In genomic region chr6:117879408-117880115, GRCm38 (mm10) we compare ENCODE assay signal across 8 mouse cellular contexts. TPM values are rescaled to one million over a fixed set of nuclear protein-coding genes. Genes with fewer than 3 reads are reported as not detected.
DNase-seq lines count a peak whose midpoint lies in the region; ATAC-seq lines count a peak whose summit lies in the region.

No protein-coding gene starts in this region.

- H3K4me1 ChIP-seq in hindbrain, embryonic 16.5 days (ENCODE audit: control insufficient read depth, insufficient read depth, low read depth, low read length): peaks cover 8% of the 10 kb centered on the region

- H3K79me2 ChIP-seq in macrophage (ENCODE audit: inconsistent target): no peaks in the 10 kb centered on the region

- H3K9me3 ChIP-seq in hindbrain, embryonic 16.5 days (ENCODE audit: control insufficient read depth, low read length): no peaks in the 10 kb centered on the region

- peak overlapping the region; percentile 61 for H3K9ac ChIP-seq in hindbrain, embryonic 16.5 days (ENCODE audit: low read depth, low read length)

- DNase-seq in WW6 (ENCODE audit: low read depth, low spot score): peak; percentile 99
- DNase-seq in cerebellum, postnatal 4 days (ENCODE audit: low spot score in 2 of 2): peak; percentile 99 to 100
- peak; percentile 99 for DNase-seq in gastrocnemius, adult 18-20 months (ENCODE audit: low spot score)
- DNase-seq in left cerebral cortex, adult 18-20 months (ENCODE audit: low spot score in 2 of 2): peak; percentile 99 to 100
- DNase-seq in right cerebral cortex, adult 18-20 months: peak; percentile 99
- DNase-seq in urinary bladder, postnatal 10 days (ENCODE audit: low spot score): peak; percentile 96

- peak overlapping the region; percentile 56 for H3K4me3 ChIP-seq in hindbrain, embryonic 16.5 days (ENCODE audit: low read length)
- H3K4me3 ChIP-seq in macrophage (ENCODE audit: inconsistent target): peak overlapping the region; percentile 60

- H3K36me3 ChIP-seq in hindbrain, embryonic 16.5 days (ENCODE audit: control insufficient read depth, insufficient read depth, low read length): no peaks in the 10 kb centered on the region
- no peaks in the 10 kb centered on the region for H3K36me3 ChIP-seq in macrophage (ENCODE audit: inconsistent target)

- peak overlapping the region; percentile 85 for H3K4me2 ChIP-seq in hindbrain, embryonic 16.5 days (ENCODE audit: low read length)

- peak overlapping the region; percentile 95 for H3K27ac ChIP-seq in hindbrain, embryonic 16.5 days (ENCODE audit: low read depth, low read length)
- H3K27ac ChIP-seq in macrophage: peak overlapping the region; percentile 93

- no peaks in the 10 kb centered on the region for H3K27me3 ChIP-seq in hindbrain, embryonic 16.5 days (replicated peaks; ENCODE audit: control insufficient read depth, insufficient read depth, low read length)

- WGBS in hindbrain, embryonic 16.5 days: under 1% methylated on average over 67 of the region's 67 CpGs
- 1% methylated on average over 65 of the region's 67 CpGs for WGBS in macrophage (ENCODE audit: missing documents)

- peak; percentile 96 for ATAC-seq in hindbrain, embryonic 16.5 days

RNA-seq across cellular contexts. Expression of gene Zfp239, which starts 17.7 kb away (rescaled TPM):
- total RNA-seq in gastrocnemius, adult 18-20 months (2021): 1 to 10 TPM; 1.2 to 1.4 TPM
- polyA plus RNA-seq in hindbrain, embryonic 16.5 days (2015; fragmentation: Nextera tagmentation; extraction: Ambion mirVana): 17.2 and 18.3 TPM in 2 replicates
- 10 to 100 TPM; 44.7 to 49.1 TPM for total RNA-seq in left cerebral cortex, adult 18-20 months (2021)
- 1 to 10 TPM in 2 of 26 experiments, under 1 TPM in 8, not detected in 16; 0.23 to 1.9 (median 0.70) TPM for total RNA-seq in macrophage (2018; cell fraction: chromatin; rRNA removed)
- under 1 TPM; 0.10 to 0.65 (median 0.20) TPM for total RNA-seq in macrophage (2018; cell fraction: cytosol; rRNA removed)
- 1 to 10 TPM in 1 of 26 experiments, under 1 TPM in 10, not detected in 15; 0.17 to 1.2 (median 0.36) TPM for total RNA-seq in macrophage (2018; cell fraction: nucleus; rRNA removed)
- 0.40 to 0.84 TPM (median 0.42 TPM) in 3 replicates for polyA plus RNA-seq in macrophage (2018)

RNA-seq across cellular contexts. Expression of gene Hnrnpf, which starts 20.6 kb away (rescaled TPM):
- total RNA-seq in gastrocnemius, adult 18-20 months (2021): 100 to 1,000 TPM in 1 of 2 experiments, 10 to 100 TPM in 1; 83.2 to 106 TPM
- 250 and 271 TPM in 2 replicates for polyA plus RNA-seq in hindbrain, embryonic 16.5 days (2015; fragmentation: Nextera tagmentation; extraction: Ambion mirVana)
- 100 to 1,000 TPM; 112 to 144 TPM for total RNA-seq in left cerebral cortex, adult 18-20 months (2021)
- 100 to 1,000 TPM in 25 of 26 experiments, 10 to 100 TPM in 1; 89.6 to 241 (median 173) TPM for total RNA-seq in macrophage (2018; cell fraction: chromatin; rRNA removed)
- total RNA-seq in macrophage (2018; cell fraction: cytosol; rRNA removed): 100 to 1,000 TPM; 364 to 516 (median 421) TPM
- total RNA-seq in macrophage (2018; cell fraction: nucleus; rRNA removed): 100 to 1,000 TPM; 174 to 339 (median 272) TPM
- 406 to 706 TPM (median 525 TPM) in 3 replicates for polyA plus RNA-seq in macrophage (2018)

RNA-seq across cellular contexts. Expression of gene Zfp637, which starts 38.6 kb away (rescaled TPM):
- total RNA-seq in gastrocnemius, adult 18-20 months (2021): 10 to 100 TPM; 40.6 to 45.1 TPM
- 130 and 137 TPM in 2 replicates for polyA plus RNA-seq in hindbrain, embryonic 16.5 days (2015; fragmentation: Nextera tagmentation; extraction: Ambion mirVana)
- 10 to 100 TPM; 54.7 to 55.8 TPM for total RNA-seq in left cerebral cortex, adult 18-20 months (2021)
- total RNA-seq in macrophage (2018; cell fraction: chromatin; rRNA removed): 10 to 100 TPM in 8 of 26 experiments, 1 to 10 TPM in 15, under 1 TPM in 1, not detected in 2; 0.94 to 22.4 (median 7.6) TPM
- total RNA-seq in macrophage (2018; cell fraction: cytosol; rRNA removed): 10 to 100 TPM in 19 of 26 experiments, 1 to 10 TPM in 7; 6.9 to 23.8 (median 14.2) TPM
- total RNA-seq in macrophage (2018; cell fraction: nucleus; rRNA removed): 10 to 100 TPM in 8 of 26 experiments, 1 to 10 TPM in 18; 1.6 to 22.5 (median 6.0) TPM
- polyA plus RNA-seq in macrophage (2018): 18.6 to 20.6 TPM (median 19.0 TPM) in 3 replicates

RNA-seq across cellular contexts. Expression of gene Fxyd4, which starts 57.9 kb away (rescaled TPM):
- total RNA-seq in gastrocnemius, adult 18-20 months (2021): not detected
- 1.7 and 2.5 TPM in 2 replicates for polyA plus RNA-seq in hindbrain, embryonic 16.5 days (2015; fragmentation: Nextera tagmentation; extraction: Ambion mirVana)
- not detected for total RNA-seq in left cerebral cortex, adult 18-20 months (2021)
- not detected for total RNA-seq in macrophage (2018; cell fraction: chromatin; rRNA removed)
- total RNA-seq in macrophage (2018; cell fraction: cytosol; rRNA removed): not detected
- not detected for total RNA-seq in macrophage (2018; cell fraction: nucleus; rRNA removed)
- polyA plus RNA-seq in macrophage (2018): not detected in 3 replicates

Comparison
In these comparisons a context has a peak if more than half of its experiments do, and no peak if none do; other contexts are left out.
1. Peak in every context shown above with its lines: DNase-seq, ATAC-seq, H3K4me3 ChIP-seq and H3K27ac ChIP-seq.
2. RNA of gene Zfp239, which starts 17.7 kb away (total RNA-seq): 44.7 to 49.1 TPM in left cerebral cortex, adult 18-20 months; 1.2 to 1.4 TPM in gastrocnemius, adult 18-20 months; every median in the first group is over 10 times any median in the second.